Mouse (Mus musculus) thymus, postnatal 4 days (tissue): ENCODE measurements around the gene Wapl.

ENCODE experiments used
- DNase-seq: peaks from one replicate; pipeline ENCODE4 v3.0.0; 2021

Gene Wapl

GRCm38 (mm10) chr14:34673395-34674228 lies at the start of gene Wapl:
Gene Wapl (plus strand): TSS chr14:34673928.
- peak; percentile 96 for DNase-seq

- DNase-seq: no peak
Measured at GRCm38 (mm10) chr14:34626824-34627223, 46.9 kb upstream of the Wapl start.

GRCm38 (mm10) chr14:34632722-34633448 lies 40.8 kb upstream of the Wapl start:
- peak; percentile 41 for DNase-seq

GRCm38 (mm10) chr14:34635192-34635591 lies 38.5 kb upstream of the Wapl start:
- DNase-seq: peak; percentile 14

GRCm38 (mm10) chr14:34635721-34636120 lies 38.0 kb upstream of the Wapl start:
- DNase-seq: no peak

GRCm38 (mm10) chr14:34644140-34644539 lies 29.6 kb upstream of the Wapl start:
- no peak for DNase-seq

GRCm38 (mm10) chr14:34647870-34648475 lies 25.8 kb upstream of the Wapl start:
- DNase-seq: no peak

GRCm38 (mm10) chr14:34657131-34657530 lies 16.6 kb upstream of the Wapl start:
- DNase-seq: no peak

- DNase-seq: peak; percentile 69
Measured at GRCm38 (mm10) chr14:34660351-34660787, 13.4 kb upstream of the Wapl start.

- peak; percentile 66 for DNase-seq
Measured at GRCm38 (mm10) chr14:34660788-34661591, 12.7 kb upstream of the Wapl start.

GRCm38 (mm10) chr14:34661621-34662477 lies 11.9 kb upstream of the Wapl start:
- peak; percentile 86 for DNase-seq

- DNase-seq: no peak
Measured at GRCm38 (mm10) chr14:34662478-34662826, 11.3 kb upstream of the Wapl start.

GRCm38 (mm10) chr14:34663381-34663780 lies 10.3 kb upstream of the Wapl start:
- no peak for DNase-seq

GRCm38 (mm10) chr14:34669082-34669481 lies 4.6 kb upstream of the Wapl start:
- DNase-seq: no peak

- no peak for DNase-seq
Measured at GRCm38 (mm10) chr14:34670256-34670655, 3.5 kb upstream of the Wapl start.

GRCm38 (mm10) chr14:34674229-34674791 lies 582 bp downstream of the Wapl start:
- peak; percentile 77 for DNase-seq

GRCm38 (mm10) chr14:34674932-34675331 lies 1.2 kb downstream of the Wapl start:
- DNase-seq: no peak

GRCm38 (mm10) chr14:34675347-34675865 lies 1.7 kb downstream of the Wapl start:
- DNase-seq: no peak

GRCm38 (mm10) chr14:34680815-34681214 lies 7.1 kb downstream of the Wapl start:
- no peak for DNase-seq

- DNase-seq: no peak
Measured at GRCm38 (mm10) chr14:34684989-34685388, 11.3 kb downstream of the Wapl start.

GRCm38 (mm10) chr14:34693970-34694369 lies 20.2 kb downstream of the Wapl start:
- DNase-seq: no peak
